Mouse (Mus musculus) left cerebral cortex, postnatal 36 days (tissue): ENCODE measurements around the gene Atp2a2. TPM values are rescaled to one million over a fixed set of nuclear protein-coding genes. Genes with fewer than 3 reads are reported as not detected.
A peak's percentile ranks its signal among the peaks of the same experiment; 100 is the strongest.

ENCODE experiments used
- DNase-seq, 2 experiments: peaks; one replicate each; pipeline ENCODE4 v3.0.0; 2021 to 2022; ENCODE audit warnings: low spot score in 2 of 2, mixed read lengths in 1 of 2
- intact Hi-C: fragments of 180-260 bp; cut with DNase I; formaldehyde crosslinking; loops from one replicate; pipeline ENCODE4 v1.15.1; 2025
- total RNA-seq, 2 experiments: library from RNA; stranded (reverse); gene quantifications; 2 replicates each; pipeline ENCODE4 v1.2.3; 2021

Atp2a2 gene
- total RNA-seq, 2 experiments from 2014 or later = 681 to 755 TPM

DNA sequence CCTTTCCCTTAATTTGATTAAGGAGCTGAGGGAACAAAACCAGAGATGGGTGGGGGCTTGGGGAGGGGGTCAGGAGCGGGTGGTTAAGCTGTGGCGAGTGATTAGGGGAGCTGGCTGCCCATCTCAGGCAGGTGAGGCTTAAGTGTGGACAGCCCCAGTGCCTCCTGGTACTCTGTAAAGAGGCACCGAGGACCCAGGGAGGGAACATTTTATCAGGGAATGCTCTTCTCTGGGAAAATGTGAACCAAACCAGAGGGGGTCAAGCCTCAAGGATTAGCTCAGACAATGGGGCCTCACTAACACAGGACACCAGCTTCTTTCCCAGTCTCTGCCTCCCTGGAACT lies 19.1 kb upstream of the Atp2a2 start:
- intact Hi-C loops = no loop called here
- no peak for DNase-seq

DNA sequence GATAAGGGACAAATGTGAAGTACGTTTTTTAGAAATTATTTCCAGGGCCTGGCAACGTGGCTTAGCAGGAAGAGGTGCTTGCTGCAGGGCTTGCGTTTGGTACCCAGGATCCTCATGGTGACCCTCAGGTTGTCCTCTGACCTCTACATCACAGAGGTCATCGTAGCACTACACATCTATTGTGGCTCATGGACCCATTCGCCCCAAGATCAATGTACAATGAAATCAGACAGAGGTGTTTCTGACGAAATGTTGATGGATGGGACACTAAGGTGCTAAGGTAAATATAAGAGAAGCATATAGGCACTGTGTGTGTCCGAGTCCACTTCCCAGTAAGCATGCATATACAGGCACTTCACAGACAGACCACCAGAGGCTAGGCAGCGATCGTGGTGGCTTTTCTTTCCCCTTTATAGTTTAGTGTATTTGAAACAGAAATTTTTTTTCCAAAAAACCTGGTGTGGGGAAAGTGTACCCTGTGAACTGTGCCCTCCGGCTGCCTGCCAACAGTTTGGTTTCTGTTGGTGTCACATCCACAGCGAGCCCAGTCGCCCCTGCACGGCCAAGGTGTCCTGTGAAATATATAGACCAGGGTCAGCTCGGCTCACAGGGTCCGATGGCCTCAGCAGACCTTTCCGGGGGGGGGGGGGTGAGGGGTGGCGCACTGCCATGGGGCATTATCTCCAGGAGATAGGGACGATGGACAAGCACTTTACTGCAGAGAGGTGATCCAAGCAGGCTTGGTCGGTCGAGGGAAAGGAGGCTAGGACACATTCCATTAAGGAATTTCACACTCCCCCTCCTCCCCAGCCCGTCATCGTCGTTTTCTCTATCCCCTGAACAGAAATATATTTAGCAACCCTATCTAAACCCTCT lies 18.5 kb upstream of the Atp2a2 start:
- DNase-seq = no peak
- intact Hi-C loops = no loop called here

DNA sequence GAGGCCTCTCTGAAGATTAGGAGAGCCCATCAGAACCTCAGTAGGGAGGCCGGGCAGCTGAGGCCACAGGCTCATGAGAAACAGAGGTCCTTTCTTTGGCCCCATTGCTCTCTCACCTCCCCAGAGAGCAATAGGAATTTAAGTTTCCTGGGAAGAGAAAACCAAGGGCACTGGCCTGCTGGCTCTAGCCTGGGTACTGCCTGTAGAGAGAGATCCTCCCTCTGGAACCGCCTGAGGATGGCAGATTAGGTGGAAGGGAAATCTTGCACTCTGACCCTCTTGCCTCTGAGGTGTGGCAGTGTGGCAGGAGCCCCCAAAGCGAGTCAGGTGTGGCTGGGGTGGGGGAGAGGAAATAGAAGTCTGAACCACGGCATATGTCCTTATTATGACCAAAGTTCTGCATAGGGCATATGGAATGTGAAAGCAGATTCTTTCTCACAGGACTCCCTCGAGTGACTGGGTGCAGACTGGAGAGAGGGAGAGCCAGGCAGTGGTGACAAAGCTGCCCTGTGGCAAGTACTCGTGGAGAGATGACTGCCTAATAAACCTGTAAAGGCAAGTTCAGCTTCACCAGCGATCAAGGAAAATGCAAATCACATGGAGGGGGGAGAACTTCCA lies 17.1 kb upstream of the Atp2a2 start:
- no peak for DNase-seq
- intact Hi-C loops = no loop called here

DNA sequence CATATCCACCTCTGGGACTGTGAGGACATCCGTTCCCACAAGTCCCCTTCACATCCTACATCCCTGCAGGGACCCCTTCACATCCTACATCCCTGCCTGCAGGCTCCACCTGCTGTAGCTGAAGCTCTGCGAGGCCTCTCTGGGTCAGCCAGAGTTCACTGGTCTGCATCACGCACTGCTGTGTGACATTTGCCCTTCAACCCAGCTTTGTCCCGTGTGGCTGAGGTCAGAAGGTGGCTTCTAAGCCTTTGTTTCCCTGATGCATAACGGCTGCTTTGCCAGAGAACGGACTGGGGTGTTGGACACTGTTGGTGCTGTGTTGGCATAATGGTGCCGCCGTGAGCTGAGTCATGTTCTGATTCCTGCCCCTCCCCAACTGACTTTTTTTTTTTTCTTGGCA lies 16.2 kb upstream of the Atp2a2 start:
- intact Hi-C loops = no loop called here
- DNase-seq = no peak

DNA sequence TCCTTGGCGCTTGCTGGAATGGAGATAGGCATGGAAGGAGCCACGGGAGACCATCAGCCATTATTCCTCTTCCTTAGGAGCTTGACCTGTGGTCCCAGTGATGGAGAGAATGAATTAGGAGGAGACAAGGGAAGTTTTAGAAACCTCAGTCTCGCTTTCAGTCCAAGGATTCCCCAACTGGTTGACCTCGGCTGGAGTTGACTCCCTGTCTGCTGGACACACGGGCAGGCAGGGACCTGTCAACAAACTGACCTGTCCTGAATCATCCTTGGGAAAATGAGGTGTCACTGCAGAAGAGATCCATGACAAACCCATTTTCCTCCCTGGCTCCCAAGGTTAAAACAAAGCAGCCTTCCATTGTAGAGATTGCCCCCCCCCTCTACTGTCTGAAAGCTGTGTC lies 14.9 kb upstream of the Atp2a2 start:
- no peak for DNase-seq
- intact Hi-C loops = no loop called here

DNA sequence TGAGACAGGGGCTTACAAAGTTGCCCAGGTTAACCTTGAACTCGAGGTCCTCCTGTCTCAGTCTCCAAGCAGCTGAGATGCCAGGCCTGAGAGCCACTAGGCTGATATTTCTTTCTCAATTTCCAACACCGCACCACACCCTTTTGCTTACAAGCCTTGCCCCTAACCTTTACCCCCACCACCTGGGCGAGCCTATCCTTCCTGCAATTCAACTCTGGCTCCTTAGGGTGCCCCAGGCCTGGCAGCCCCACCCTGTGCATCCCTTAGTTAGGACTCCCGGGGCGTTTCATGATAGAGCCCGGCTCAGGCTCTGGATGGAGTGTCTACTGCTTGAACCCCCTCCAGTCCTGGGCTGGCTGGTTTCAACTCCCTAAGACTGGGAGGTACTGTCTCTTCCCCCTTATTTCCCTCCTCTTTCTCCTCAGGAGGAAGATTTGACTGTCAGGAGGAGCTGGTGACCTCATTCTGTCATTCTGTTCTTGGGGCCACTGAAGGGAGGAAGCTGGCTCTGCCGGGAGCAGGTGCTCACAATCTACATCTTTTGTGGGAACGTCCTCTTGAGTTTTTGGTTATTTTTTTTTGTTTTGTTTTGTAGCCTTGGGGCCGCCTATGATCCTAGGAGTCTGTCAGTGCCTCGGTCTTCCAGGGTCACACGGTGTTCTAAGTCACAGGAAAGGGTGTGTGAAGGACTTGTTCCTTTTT lies 14.2 kb upstream of the Atp2a2 start:
- intact Hi-C loops = no loop called here

DNA sequence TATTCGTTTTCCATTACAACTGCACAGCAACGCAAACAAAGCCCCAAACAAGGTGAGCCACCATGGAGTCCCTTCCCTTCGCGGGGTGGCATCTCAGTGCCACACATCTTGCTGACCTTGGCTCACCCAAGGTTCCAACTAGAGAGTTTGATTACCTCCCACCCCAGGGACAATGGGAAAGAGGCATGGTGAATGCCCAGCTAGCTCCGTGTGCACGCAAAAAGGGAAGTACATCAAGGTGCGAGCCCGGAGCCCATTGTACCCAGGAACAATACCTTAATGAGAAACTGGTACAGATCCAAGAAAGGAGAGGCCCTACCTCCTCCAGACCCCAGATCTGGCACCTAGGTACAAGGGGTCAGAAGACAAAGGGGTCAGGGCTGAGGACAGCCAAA lies 12.1 kb upstream of the Atp2a2 start:
- intact Hi-C loops = no loop called here
- DNase-seq = no peak

More for the DNA sequence above, 14.2 kb upstream of the Atp2a2 start:
- DNase-seq = no peak

DNA sequence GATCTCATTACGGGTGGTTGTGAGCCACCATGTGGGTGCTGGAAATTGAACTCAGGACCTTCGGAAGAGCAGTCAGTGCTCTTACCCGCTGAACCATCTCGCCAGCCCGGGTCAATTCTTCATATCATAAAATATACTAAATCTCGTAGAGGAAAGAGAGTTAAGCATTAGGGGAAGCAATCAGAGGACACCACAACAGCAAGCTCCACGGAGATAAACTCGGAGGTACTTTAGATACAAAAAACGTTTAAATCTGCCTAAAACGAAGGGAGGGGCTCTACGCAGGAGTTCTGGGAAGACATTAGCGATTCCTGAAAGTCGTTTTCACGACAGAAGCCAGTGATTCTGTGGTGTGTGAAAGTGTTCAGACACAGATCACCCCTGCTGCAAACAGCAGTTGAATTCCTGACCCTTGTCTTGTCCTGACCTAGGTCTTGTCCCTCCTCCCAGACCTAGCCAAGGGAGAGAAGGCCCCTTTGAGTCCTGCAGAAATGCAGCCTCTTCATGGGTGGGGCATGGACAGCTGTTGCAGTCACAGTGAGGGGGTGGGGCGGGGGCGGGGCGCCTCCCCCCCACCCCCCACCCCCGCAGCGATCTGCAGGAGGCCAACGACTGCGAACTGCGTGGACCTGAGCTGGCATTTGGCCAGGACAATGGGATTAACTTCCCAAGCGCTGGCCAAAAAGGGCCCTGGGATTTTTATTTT lies 11.5 kb upstream of the Atp2a2 start:
- no peak for DNase-seq
- intact Hi-C loops = no loop called here

DNA sequence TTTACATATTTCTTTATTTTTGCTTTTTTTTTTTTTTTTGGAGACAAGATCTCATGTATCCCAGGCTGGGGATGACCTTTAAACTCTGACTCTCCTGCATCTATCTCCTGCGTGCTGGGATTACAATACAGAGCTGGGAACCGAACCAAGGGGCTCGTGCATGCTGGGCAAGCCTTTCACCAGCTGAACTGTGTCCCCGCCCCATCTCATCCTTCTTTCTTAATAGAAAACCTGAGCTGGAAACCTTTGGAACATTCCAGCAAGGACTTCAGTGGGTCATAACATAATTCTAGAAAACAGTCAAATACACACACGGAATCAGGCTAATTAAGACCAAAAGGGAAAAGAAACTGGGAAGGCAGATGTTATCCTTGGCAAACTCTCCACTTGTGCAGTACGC lies 10.0 kb upstream of the Atp2a2 start:
- intact Hi-C loops = no loop called here
- no peak for DNase-seq

DNA sequence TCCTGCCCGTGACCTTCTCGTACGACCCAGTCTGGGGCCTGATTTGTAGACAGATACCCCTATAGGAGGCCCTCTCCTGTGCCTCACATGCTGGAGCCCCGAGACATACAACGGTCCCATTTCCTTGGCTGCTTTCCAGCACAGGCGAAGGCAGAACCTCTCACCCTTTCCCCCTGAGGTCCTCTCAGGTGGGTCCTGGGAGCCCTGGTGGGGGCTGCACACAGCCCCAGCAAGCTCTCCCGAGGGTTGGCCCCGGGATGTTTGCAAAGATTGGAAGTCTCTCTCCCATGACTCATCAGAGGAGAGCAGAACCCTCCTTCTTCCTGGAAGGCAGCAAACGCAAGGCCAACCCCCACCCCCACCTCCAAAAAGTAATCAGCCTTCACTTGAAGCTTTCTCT lies 9.4 kb upstream of the Atp2a2 start:
- intact Hi-C loops = no loop called here
- DNase-seq = no peak

DNA sequence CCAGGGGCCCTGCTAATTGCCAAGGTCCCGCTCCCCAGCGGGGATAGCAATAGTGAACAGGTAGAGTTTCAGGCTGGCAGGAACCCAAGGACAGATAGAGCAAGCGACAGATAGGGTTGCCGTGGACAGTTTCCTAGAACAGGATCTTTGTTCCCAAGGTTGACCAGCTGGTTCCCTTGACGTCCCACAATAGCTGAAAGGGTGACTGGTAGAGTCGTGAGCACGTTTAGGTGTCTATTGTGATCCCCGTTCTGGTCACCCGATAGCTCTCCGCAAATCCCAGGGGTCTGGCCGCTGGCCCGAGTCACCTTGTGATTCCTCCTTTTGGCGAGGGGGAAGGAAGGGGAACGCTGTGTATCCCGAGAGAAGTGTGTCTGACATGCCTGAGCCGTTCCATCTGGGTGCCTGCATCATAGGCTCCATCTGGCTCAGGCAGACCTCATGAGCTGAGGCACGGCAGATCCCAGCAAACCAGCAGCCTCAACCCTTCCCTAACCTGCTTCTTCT lies 8.7 kb upstream of the Atp2a2 start:
- intact Hi-C loops = no loop called here
- DNase-seq = peak in 1 of 2 experiments; percentile 32

DNA sequence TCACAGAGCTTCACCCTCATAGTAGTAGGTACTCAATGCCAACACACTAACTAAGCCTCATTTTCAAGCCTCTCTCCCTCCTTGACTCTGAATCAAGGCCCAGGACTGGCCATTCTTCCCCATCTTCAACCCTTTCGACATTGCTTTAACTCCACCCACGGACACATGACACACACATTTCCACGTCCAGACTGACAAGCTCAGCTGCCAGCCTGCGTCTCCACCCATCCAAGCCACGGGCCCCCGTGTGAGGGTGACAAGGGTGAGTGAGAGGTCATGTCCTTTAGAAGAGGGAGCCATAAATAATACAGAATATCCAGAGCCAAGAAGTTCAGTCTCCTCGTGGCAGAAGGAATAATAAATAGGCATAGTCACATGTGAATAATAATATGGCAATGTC lies 7.6 kb upstream of the Atp2a2 start:
- DNase-seq = no peak
- intact Hi-C loops = no loop called here

DNA sequence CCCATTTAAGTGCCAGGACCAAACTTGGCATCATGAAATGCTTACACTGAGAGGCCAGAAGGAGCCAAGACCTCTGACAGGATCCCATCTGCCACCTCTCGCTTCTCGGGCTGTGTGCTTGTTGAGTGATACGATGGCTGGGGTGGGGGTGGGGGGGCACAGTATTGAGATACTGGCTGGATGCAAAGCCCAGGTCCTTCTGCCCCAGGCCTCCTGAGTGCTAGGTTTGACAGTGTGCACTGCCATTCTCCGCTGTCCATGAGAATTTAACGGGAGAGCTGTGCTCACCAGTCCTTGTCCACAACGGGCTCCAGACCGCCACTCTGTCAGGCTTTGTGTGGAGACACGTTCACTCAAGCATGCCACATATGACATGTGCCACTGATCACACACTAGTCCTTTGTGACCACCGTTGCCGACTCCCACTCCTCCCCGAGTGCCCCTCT lies 6.9 kb upstream of the Atp2a2 start:
- intact Hi-C loops = no loop called here
- DNase-seq = no peak

DNA sequence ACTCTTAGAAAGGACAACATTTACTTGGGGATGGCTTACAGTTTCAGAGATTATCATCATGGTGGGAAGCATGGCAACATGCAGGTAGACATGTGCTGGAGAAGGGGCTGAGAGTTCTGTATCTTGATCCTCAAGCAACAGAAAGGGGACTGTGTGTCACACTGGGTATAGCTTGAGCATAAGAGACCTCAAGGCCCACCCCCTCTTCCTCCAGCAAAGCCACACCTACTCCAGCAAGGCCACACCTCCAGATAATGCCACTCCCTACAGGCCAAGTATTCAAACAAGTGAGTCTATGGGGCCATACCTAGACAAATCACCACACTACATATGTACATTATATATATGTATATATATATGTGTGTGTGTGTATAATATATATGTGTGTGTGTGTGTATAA lies 5.4 kb upstream of the Atp2a2 start:
- intact Hi-C loops = no loop called here
- DNase-seq = no peak

DNA sequence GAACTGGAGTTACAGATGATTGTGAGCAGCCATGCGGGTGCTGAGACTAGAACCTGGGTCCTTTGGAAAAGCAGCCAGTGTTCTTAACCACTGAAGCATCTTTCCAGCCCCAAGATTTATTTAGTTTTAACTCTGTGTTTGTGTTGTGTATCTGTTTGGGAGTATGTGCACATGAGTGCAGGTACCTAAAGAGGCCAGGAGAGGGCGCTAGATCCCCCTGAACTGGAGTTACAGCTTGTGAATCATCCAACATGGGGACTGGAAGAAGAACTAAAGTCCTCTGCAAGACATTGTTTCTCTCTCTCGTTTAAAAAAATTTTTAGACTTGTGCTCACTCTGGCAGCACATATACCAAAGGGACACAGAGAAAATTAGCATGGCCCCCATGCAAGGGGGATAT lies 4.4 kb upstream of the Atp2a2 start:
- no peak for DNase-seq
- intact Hi-C loops = no loop called here

DNA sequence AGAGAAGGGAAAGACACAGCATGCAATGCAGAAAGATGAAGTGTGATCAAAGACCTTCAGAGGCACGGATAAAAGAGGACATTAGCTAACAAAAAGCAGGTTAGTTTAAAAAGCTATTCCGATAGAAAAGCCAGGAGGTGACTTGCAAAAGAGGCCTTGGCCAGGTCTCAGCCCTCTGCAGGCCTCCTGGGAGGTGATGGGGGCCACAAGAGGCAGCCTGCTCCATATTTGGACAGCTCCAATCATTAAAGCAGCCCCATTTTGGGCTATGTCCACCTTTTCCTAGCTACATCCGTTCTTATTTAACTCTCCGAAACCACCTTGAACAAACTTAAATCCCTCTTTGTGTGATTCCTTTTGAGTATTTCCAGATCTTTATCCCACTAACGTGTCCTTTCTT lies 3.5 kb upstream of the Atp2a2 start:
- no peak for DNase-seq
- intact Hi-C loops = no loop called here

DNA sequence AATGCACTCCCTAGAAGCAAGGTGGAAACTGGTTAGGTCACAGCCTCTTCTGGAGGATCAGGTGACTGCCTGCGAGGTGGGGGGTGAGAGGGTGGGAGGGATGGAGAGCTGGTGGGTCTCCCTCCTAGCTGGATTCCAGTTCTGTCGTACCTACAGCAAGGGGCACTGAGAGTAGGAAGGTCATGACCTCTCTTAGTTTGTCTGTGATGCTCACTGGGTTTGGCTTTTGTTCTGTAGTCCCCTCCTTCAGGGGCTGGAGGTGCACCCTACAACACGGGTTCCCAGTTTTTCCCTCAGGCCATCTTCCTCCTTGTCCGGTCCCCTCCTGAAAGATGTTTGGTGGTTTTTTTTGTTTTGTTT lies 1.7 kb upstream of the Atp2a2 start:
- intact Hi-C loops = loop anchor here (5.0 kb wide), 4 partner anchors 44 to 274 kb away; partner anchors contain the start of genes Camkk2 and Ift81
- no peak for DNase-seq

DNA sequence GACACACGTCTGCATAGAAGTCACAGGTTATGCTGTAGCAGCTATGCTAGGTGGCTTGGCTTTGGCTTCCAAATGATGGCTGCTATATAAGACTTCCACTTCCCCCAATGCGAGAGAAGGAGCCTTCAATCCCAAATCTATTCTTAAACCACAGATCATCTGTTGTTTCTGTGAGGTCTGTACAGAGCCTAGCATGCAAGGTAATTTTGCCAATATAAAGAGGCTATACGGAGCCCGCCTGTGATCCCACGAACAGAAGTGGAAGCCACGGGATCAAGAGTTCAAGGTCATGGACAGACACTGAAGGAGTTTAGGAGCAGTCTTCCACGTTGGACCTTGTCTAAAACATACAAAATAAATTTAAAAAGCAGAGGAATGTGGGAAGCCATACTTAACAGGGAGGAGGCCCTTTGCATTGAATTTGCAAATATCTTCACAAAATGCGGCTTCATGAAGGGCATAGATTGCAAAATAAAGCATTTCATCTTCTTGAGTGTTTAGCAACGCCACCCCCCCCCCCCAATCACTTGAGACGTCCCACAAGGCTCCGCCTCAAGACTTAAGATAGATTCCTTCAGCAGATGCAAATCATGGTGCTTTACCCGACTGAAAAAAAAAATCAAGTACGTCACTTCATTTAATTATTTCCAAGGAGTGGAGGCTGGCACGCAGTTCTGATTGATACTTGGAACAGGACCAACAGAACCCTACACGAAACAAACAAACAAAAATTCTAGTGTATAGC lies 1.2 kb upstream of the Atp2a2 start:
- intact Hi-C loops = loop anchor here (5.0 kb wide), 4 partner anchors 44 to 274 kb away; partner anchors contain the start of genes Camkk2 and Ift81

More for the DNA sequence above, 1.2 kb upstream of the Atp2a2 start:
- DNase-seq = no peak
